Mouse (Mus musculus) gastrocnemius, adult 2 months (tissue): ENCODE measurements around the gene Stx4a. TPM values are rescaled to one million over a fixed set of nuclear protein-coding genes. Genes with fewer than 3 reads are reported as not detected.
"Not testable (repeated sequence)": the region's sequence is repeated elsewhere in the genome, so short reads cannot be mapped to it uniquely, and the experiment has no call there.

Experiments
- DNase-seq: peaks from one replicate; pipeline ENCODE4 v3.0.0; 2022
- H3K27ac ChIP-seq: fragments of 200-600 bp; 2 replicates; pipeline ENCODE4 v1.8.1; 2022; ENCODE audit warnings: mild to moderate bottlenecking
- H3K4me3 ChIP-seq: fragments of 200-600 bp; 2 replicates; pipeline ENCODE4 v1.8.1; 2022; ENCODE audit warnings: mild to moderate bottlenecking, moderate library complexity
- CTCF ChIP-seq: fragments of 200-600 bp; IDR thresholded peaks from 2 replicates; pipeline ENCODE4 v1.8.1; 2022; ENCODE audit warnings: antibody characterized with exemption, mild to moderate bottlenecking, moderate library complexity
- intact Hi-C: fragments of 180-260 bp; cut with DNase I; formaldehyde crosslinking; loops from one replicate; pipeline ENCODE4 v1.15.1; 2025
- total RNA-seq, 2 experiments: library from RNA; stranded (reverse); gene quantifications; 2 replicates each; pipeline ENCODE4 v1.2.3; 2021

Gene Stx4a
- total RNA-seq, 2 experiments from 2014 or later = 55.4 to 59.0 TPM

GRCm38 (mm10) chr7:127817053-127817452 is 7.0 kb upstream of the Stx4a start:
- no peak overlapping the region for H3K4me3 ChIP-seq
- no peak for DNase-seq
- peak overlapping the region; percentile 50 for H3K27ac ChIP-seq
- no peak for TF ChIP-seq CTCF
- intact Hi-C loops = no loop called here

- peak; percentile 2 for DNase-seq
- Histone ChIP-seq H3K4me3 (no peak overlapping the region), H3K27ac (peak overlapping the region; percentile 50)
- no peak for TF ChIP-seq CTCF
- intact Hi-C loops = no loop called here
Observed at GRCm38 (mm10) chr7:127817776-127818175, 6.3 kb upstream of the Stx4a start.

GRCm38 (mm10) chr7:127820836-127821509 is 3.1 kb upstream of the Stx4a start:
- no peak overlapping the region for H3K27ac ChIP-seq
- TF ChIP-seq CTCF = no peak
- intact Hi-C loops = no loop called here
- no peak for DNase-seq
- H3K4me3 ChIP-seq = no peak overlapping the region

GRCm38 (mm10) chr7:127822494-127822893 is 1.6 kb upstream of the Stx4a start:
- no peak overlapping the region for H3K4me3 ChIP-seq
- no peak overlapping the region for H3K27ac ChIP-seq
- intact Hi-C loops = no loop called here
- TF ChIP-seq CTCF = no peak
- DNase-seq = no peak

- DNase-seq = no peak
- no peak for TF ChIP-seq CTCF
- peak overlapping the region; percentile 71 for H3K4me3 ChIP-seq
- intact Hi-C loops = no loop called here
- peak overlapping the region; percentile 71 for H3K27ac ChIP-seq
Observed at GRCm38 (mm10) chr7:127823236-127824171, 590 bp upstream of the Stx4a start.

- H3K4me3 ChIP-seq = no peak overlapping the region
- DNase-seq = no peak
- intact Hi-C loops = no loop called here
- H3K27ac ChIP-seq = no peak overlapping the region
- no peak for TF ChIP-seq CTCF
Observed at GRCm38 (mm10) chr7:127835550-127835949, 11.5 kb downstream of the Stx4a start.

GRCm38 (mm10) chr7:127837473-127837872 is 13.4 kb downstream of the Stx4a start:
- intact Hi-C loops = no loop called here
- Histone ChIP-seq H3K27ac (no peak overlapping the region), H3K4me3 (no peak overlapping the region)
- no peak for TF ChIP-seq CTCF
- no peak for DNase-seq

GRCm38 (mm10) chr7:127837878-127838277 is 13.8 kb downstream of the Stx4a start:
- DNase-seq, H3K4me3 ChIP-seq, H3K27ac ChIP-seq, intact Hi-C loops: not testable (repeated sequence)
- TF ChIP-seq CTCF = peak; percentile 14; the same call in 1 of the 2 replicates

GRCm38 (mm10) chr7:127840031-127840430 is 15.9 kb downstream of the Stx4a start:
- not testable (repeated sequence) for H3K4me3 ChIP-seq, DNase-seq
- peak overlapping the region; percentile 96; the same call in 1 of the 2 replicates for H3K27ac ChIP-seq
- intact Hi-C loops = loop anchor here (2.0 to 5.0 kb wide), 2 partner anchors 35 to 38 kb away; partner anchors contain the start of gene Hsd3b7

GRCm38 (mm10) chr7:127840886-127841285 is 16.8 kb downstream of the Stx4a start:
- TF ChIP-seq CTCF = no peak
- peak overlapping the region; percentile 71 for H3K4me3 ChIP-seq
- intact Hi-C loops = loop anchor here (2.0 to 5.0 kb wide), 2 partner anchors 34 to 39 kb away; partner anchors contain the start of gene Hsd3b7
- DNase-seq = peak; percentile 65
- H3K27ac ChIP-seq = peak overlapping the region; percentile 96

GRCm38 (mm10) chr7:127841340-127842000 is 17.4 kb downstream of the Stx4a start:
- peak; percentile 97 for DNase-seq
- intact Hi-C loops = loop anchor here (2.0 to 5.0 kb wide), 2 partner anchors 33 to 39 kb away; partner anchors contain the start of gene Hsd3b7

GRCm38 (mm10) chr7:127842001-127842718 is 18.1 kb downstream of the Stx4a start:
- intact Hi-C loops = loop anchor here (5.0 kb wide), 1 partner anchor 40 kb away; the partner anchor contains the start of gene Hsd3b7
- Histone ChIP-seq H3K27ac (peak overlapping the region; percentile 96), H3K4me3 (peak overlapping the region; percentile 71)
- no peak for TF ChIP-seq CTCF
- peak; percentile 88 for DNase-seq

More at GRCm38 (mm10) chr7:127841340-127842000, 17.4 kb downstream of the Stx4a start:
- Histone ChIP-seq H3K27ac (peak overlapping the region; percentile 96), H3K4me3 (peak overlapping the region; percentile 71)
- no peak for TF ChIP-seq CTCF
